Mouse (Mus musculus) left cerebral cortex, postnatal 14 days (tissue): ENCODE measurements around the gene Arhgap29. TPM values are rescaled to one million over a fixed set of nuclear protein-coding genes. Genes with fewer than 3 reads are reported as not detected.

ENCODE experiments used
- DNase-seq, 2 experiments: peaks; one replicate each; pipeline ENCODE4 v3.0.0; 2021 to 2022; ENCODE audit warnings: low spot score in 2 of 2, mixed read lengths in 1 of 2
- intact Hi-C: fragments of 180-260 bp; cut with DNase I; formaldehyde crosslinking; loops from one replicate; pipeline ENCODE4 v1.15.1; 2025
- long read RNA-seq, 2 experiments: library from polyadenylated mRNA; stranded (forward); transcript quantifications; one replicate each; pipeline ENCODE4 v2.0.0; 2021
- total RNA-seq, 2 experiments: library from RNA; stranded (reverse); gene quantifications; 2 replicates each; pipeline ENCODE4 v1.2.3; 2021

The Arhgap29 gene
- 10 to 100 TPM; 26.3 to 28.2 TPM for total RNA-seq
- long read RNA-seq, experiment 1, full-length matches to known transcripts = 4 of 6 reads
- long read RNA-seq, experiment 1, partial matches to known transcripts = 0 of 6 reads
- long read RNA-seq, experiment 1, other reads (novel, unspliced or antisense) = 2 of 6 reads
- long read RNA-seq, experiment 2, full-length matches to known transcripts = 2 of 8 reads
- long read RNA-seq, experiment 2, partial matches to known transcripts = 4 of 8 reads
- long read RNA-seq, experiment 2, other reads (novel, unspliced or antisense) = 2 of 8 reads

GRCm38 (mm10) chr3:121952041-121952591 lies at the start of gene Arhgap29:
TSS of gene Arhgap29 (plus strand) at chr3:121952541.
- intact Hi-C loops = loop anchor here (5.0 kb wide), 2 partner anchors 40 to 60 kb away; no protein-coding TSS in a partner anchor
- no peak for DNase-seq

- DNase-seq = no peak
- intact Hi-C loops = no loop called here
Observed at GRCm38 (mm10) chr3:121902729-121903128, 49.6 kb upstream of the Arhgap29 start.

- DNase-seq = no peak
Observed at GRCm38 (mm10) chr3:121903286-121903685, 49.1 kb upstream of the Arhgap29 start.

GRCm38 (mm10) chr3:121903695-121904094 lies 48.6 kb upstream of the Arhgap29 start:
- intact Hi-C loops = no loop called here
- DNase-seq = no peak

More at GRCm38 (mm10) chr3:121903286-121903685, 49.1 kb upstream of the Arhgap29 start:
- intact Hi-C loops = no loop called here

- intact Hi-C loops = no loop called here
- no peak for DNase-seq
Observed at GRCm38 (mm10) chr3:121904476-121904875, 47.9 kb upstream of the Arhgap29 start.

GRCm38 (mm10) chr3:121906623-121907022 lies 45.7 kb upstream of the Arhgap29 start:
- intact Hi-C loops = no loop called here

GRCm38 (mm10) chr3:121909155-121909554 lies 43.2 kb upstream of the Arhgap29 start:
- intact Hi-C loops = no loop called here
- DNase-seq = no peak

More at GRCm38 (mm10) chr3:121906623-121907022, 45.7 kb upstream of the Arhgap29 start:
- DNase-seq = no peak

GRCm38 (mm10) chr3:121913476-121913875 lies 38.9 kb upstream of the Arhgap29 start:
- DNase-seq = no peak
- intact Hi-C loops = loop anchor here (5.0 kb wide), 1 partner anchor 39 kb away; the partner anchor contains the start of gene Arhgap29

GRCm38 (mm10) chr3:121914459-121915185 lies 37.7 kb upstream of the Arhgap29 start:
- intact Hi-C loops = loop anchor here (5.0 kb wide), 1 partner anchor 38 kb away; the partner anchor contains the start of gene Arhgap29
- DNase-seq = no peak

GRCm38 (mm10) chr3:121915191-121915590 lies 37.1 kb upstream of the Arhgap29 start:
- DNase-seq = no peak

GRCm38 (mm10) chr3:121916802-121917532 lies 35.4 kb upstream of the Arhgap29 start:
- no peak for DNase-seq
- intact Hi-C loops = no loop called here

More at GRCm38 (mm10) chr3:121915191-121915590, 37.1 kb upstream of the Arhgap29 start:
- intact Hi-C loops = no loop called here

- intact Hi-C loops = no loop called here
- no peak for DNase-seq
Observed at GRCm38 (mm10) chr3:121917658-121918057, 34.7 kb upstream of the Arhgap29 start.

- no peak for DNase-seq
- intact Hi-C loops = no loop called here
Observed at GRCm38 (mm10) chr3:121919961-121920360, 32.4 kb upstream of the Arhgap29 start.

- intact Hi-C loops = no loop called here
- no peak for DNase-seq
Observed at GRCm38 (mm10) chr3:121920769-121921168, 31.6 kb upstream of the Arhgap29 start.

- intact Hi-C loops = no loop called here
- DNase-seq = no peak
Observed at GRCm38 (mm10) chr3:121924768-121925486, 27.4 kb upstream of the Arhgap29 start.

- DNase-seq = no peak
- intact Hi-C loops = no loop called here
Observed at GRCm38 (mm10) chr3:121927601-121928000, 24.7 kb upstream of the Arhgap29 start.

- intact Hi-C loops = no loop called here
- DNase-seq = no peak
Observed at GRCm38 (mm10) chr3:121932815-121933214, 19.5 kb upstream of the Arhgap29 start.

- DNase-seq = no peak
Observed at GRCm38 (mm10) chr3:121936241-121936640, 16.1 kb upstream of the Arhgap29 start.

GRCm38 (mm10) chr3:121937036-121937435 lies 15.3 kb upstream of the Arhgap29 start:
- intact Hi-C loops = no loop called here
- DNase-seq = no peak

More at GRCm38 (mm10) chr3:121936241-121936640, 16.1 kb upstream of the Arhgap29 start:
- intact Hi-C loops = no loop called here
